Mouse (Mus musculus) liver, embryonic 14.5 days (tissue): Measurements from ENCODE around the gene Gm10639. TPM values are rescaled to one million over a fixed set of nuclear protein-coding genes. Genes with fewer than 3 reads are reported as not detected.
"Not testable (repeated sequence)": the region's sequence is repeated elsewhere in the genome, so short reads cannot be mapped to it uniquely, and the experiment has no call there.

Source experiments
- ATAC-seq: fragments of 200-750 bp; cut with Nextera tagmentation; 2 replicates; pipeline ENCODE4 v1.8.0; 2017; ENCODE audit warnings: moderate number of reproducible peaks, mild to moderate bottlenecking, moderate library complexity; ENCODE audit not compliant: insufficient read depth
- DNase-seq, 3 experiments: peaks; one replicate each; pipeline ENCODE4 v3.0.0-alpha.2; 2012 to 2013; ENCODE audit warnings: low read depth in 3 of 3, low spot score in 3 of 3
- H3K27ac ChIP-seq: fragments of 300-500 bp; sonication (generic); 2 replicates; pipeline ENCODE4 v1.5.1; 2014; ENCODE audit warnings: moderate library complexity, mild to moderate bottlenecking, control low read depth, inconsistent platforms
- H3K27me3 ChIP-seq: fragments of 300-500 bp; sonication (generic); 2 replicates; pipeline ENCODE4 v1.6.1; 2014; ENCODE audit warnings: mild to moderate bottlenecking, low read length, moderate library complexity; ENCODE audit not compliant: control insufficient read depth, insufficient read depth
- H3K36me3 ChIP-seq: fragments of 300-500 bp; sonication (generic); replicated peaks from 2 replicates; pipeline ENCODE4 v1.6.1; 2014; ENCODE audit warnings: low read depth; ENCODE audit not compliant: control insufficient read depth, insufficient read depth
- H3K4me1 ChIP-seq, 2 experiments: fragments of 200-500 bp in 1 of 2; fragments of 300-500 bp in 1 of 2; sonication (generic) in 1 of 2; replicated peaks; 2 replicates each; pipeline ENCODE4 v1.6.1; 2012 to 2014; ENCODE audit warnings: antibody characterized with exemption in 1 of 2, inconsistent platforms in 1 of 2, low read length in 1 of 2; ENCODE audit not compliant: control insufficient read depth in 2 of 2, insufficient read depth in 2 of 2
- H3K4me2 ChIP-seq: fragments of 300-500 bp; sonication (generic); 2 replicates; pipeline ENCODE4 v1.6.1; 2014; ENCODE audit warnings: low read depth, mild to moderate bottlenecking, control low read depth, moderate library complexity
- H3K4me3 ChIP-seq, 2 experiments: fragments of 200-500 bp in 1 of 2; fragments of 300-500 bp in 1 of 2; sonication (generic) in 1 of 2; 2 replicates each; pipeline ENCODE4 v1.5.1; 2012 to 2014; ENCODE audit warnings: low read depth in 2 of 2, low read length in 2 of 2, mild to moderate bottlenecking in 2 of 2, control low read depth in 1 of 2, inconsistent platforms in 1 of 2, moderate library complexity in 1 of 2; ENCODE audit not compliant: insufficient read depth in 1 of 2
- H3K9ac ChIP-seq: fragments of 300-500 bp; sonication (generic); replicated peaks from 2 replicates; pipeline ENCODE4 v1.6.1; 2014; ENCODE audit warnings: mild to moderate bottlenecking, control low read depth, moderate library complexity
- H3K9me3 ChIP-seq: fragments of 300-500 bp; sonication (generic); 2 replicates; pipeline ENCODE4 v1.6.1; 2016; ENCODE audit warnings: low read length, mixed read lengths; ENCODE audit not compliant: control insufficient read depth
- CTCF ChIP-seq: IDR thresholded peaks from 2 replicates; pipeline ENCODE4 v1.5.1; 2016; ENCODE audit warnings: antibody characterized with exemption, low read depth, control low read depth
- EP300 ChIP-seq: IDR thresholded peaks from 2 replicates; pipeline ENCODE4 v1.6.1; 2016; ENCODE audit warnings: antibody characterized with exemption, low read depth
- WGBS: fragments of 180-500 bp; shearing (Covaris S2); extraction: QIAGEN DNeasy Blood & Tissue Kit; methylation state at CpG from one replicate; pipeline ENCODE4 v1.1.7; 2014; ENCODE audit not compliant: insufficient replicate concordance; 5-methylcytosine and 5-hydroxymethylcytosine counted together
- polyA plus RNA-seq, 2 experiments: library from polyadenylated mRNA; depleted of rRNA in 1 of 2; stranded (reverse) in 1 of 2; unstranded in 1 of 2; fragments of >200 nt; fragmentation: Nextera tagmentation in 1 of 2; extraction: Ambion mirVana in 1 of 2; gene quantifications; 2 replicates each; pipeline versions ENCODE4 v1.2.1 to v1.2.3; 2012 to 2014

Gm10639 gene
- polyA plus RNA-seq, 2 experiments: not detected

DNA sequence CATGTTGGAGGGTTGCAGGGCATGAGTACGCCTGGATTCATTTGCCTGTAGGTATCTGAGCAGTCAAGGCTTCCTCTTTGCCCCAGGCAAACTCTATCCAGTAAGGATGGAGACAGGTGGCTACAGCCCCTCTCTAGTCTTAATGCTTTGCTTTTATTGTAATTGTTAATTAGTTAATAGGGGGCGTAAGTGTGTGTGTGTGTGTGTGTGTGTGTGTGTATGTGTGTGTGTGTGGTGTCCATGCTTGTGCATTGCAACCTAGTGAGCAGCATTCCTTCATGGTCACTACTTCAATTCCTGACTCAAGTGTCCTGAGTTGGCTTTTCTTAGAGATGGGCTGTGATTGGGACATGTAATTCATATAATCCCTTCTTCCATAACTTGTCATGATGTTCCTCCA lies 25.0 kb downstream of the Gm10639 start, which contains the start of gene Omt2a:
Omt2a (minus strand) TSS at position 101 of the 400 bp plus-strand sequence.
- no peaks in the 10 kb centered on the region for H3K36me3 ChIP-seq
- H3K27ac ChIP-seq: no peak within 1 kb of the TSS
- no peak within 1 kb of the TSS for H3K4me2 ChIP-seq
- no peak for DNase-seq
- no peak for ATAC-seq
- WGBS: 42% methylated on average over 2 of the region's 2 CpGs
- TF ChIP-seq CTCF (no peak), EP300 (no peak)
- H3K9me3 ChIP-seq: no peaks in the 10 kb centered on the region
- H3K9ac ChIP-seq: no peak within 1 kb of the TSS
- no peaks in the 10 kb centered on the region for H3K27me3 ChIP-seq
- H3K4me3 ChIP-seq: no peak within 1 kb of the TSS
- H3K4me1 ChIP-seq: no peaks in the 10 kb centered on the region

DNA sequence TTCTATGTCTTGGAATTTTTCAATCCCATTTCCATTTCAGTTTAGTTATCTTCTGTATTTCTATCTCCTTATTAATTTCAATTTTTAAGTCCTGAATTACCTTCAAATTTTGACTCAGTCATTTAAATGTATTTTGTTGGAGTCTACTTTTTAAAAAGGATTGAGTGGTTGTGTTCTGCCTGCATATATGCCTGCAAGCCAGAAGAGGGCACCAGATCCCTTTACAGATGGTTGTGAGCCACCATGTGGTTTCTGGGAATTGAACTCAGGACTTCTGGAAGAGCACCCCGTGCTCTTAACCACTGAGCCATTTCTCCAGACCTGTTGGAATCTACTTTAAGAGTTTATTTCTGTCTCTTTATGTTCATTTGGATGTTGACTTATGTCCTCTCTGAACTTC lies 29.8 kb downstream of the Gm10639 start:
- H3K27ac ChIP-seq: no peak overlapping the region
- H3K4me3 ChIP-seq: no peak overlapping the region
- no peaks in the 10 kb centered on the region for H3K36me3 ChIP-seq
- ATAC-seq (no peak), DNase-seq (peak in 1 of 3 experiments; percentile 1)
- H3K27me3 ChIP-seq: no peaks in the 10 kb centered on the region
- H3K4me2 ChIP-seq: no peak overlapping the region
- TF ChIP-seq EP300: no peak
- peak; percentile 48; the same call in 1 of the 2 replicates for TF ChIP-seq CTCF
- H3K9me3 ChIP-seq: no peaks in the 10 kb centered on the region
- no peak overlapping the region for H3K9ac ChIP-seq
- WGBS: 4% methylated on average over 1 of the region's 1 CpGs
- H3K4me1 ChIP-seq: no peaks in the 10 kb centered on the region

DNA sequence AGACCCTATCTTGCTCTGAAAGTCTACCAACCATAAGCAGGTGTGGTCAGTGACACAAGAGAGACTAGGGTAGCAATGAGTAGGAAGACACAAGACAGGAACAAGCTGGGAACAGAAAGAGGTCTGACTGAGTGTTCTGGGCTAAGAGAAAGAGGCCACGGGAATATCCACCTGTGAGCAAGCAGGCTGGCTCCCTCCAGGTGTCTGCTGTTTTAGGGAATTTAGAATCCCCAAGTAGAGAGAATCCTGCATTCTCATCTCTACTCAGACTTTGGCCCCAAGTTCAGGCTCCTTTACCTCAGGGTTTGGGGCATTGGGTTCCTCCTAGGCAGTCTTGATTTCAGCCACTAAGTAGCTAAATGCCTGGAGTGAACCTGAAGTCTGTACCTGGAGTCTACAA lies 37.6 kb downstream of the Gm10639 start, which contains the start of gene Omt2b:
Omt2b (plus strand) TSS at position 301 of the 400 bp plus-strand sequence.
- not testable (repeated sequence) for H3K36me3 ChIP-seq, H3K27ac ChIP-seq, H3K27me3 ChIP-seq, H3K9me3 ChIP-seq, ATAC-seq, H3K4me1 ChIP-seq, DNase-seq, H3K9ac ChIP-seq, H3K4me2 ChIP-seq, H3K4me3 ChIP-seq
- 45% methylated on average over 1 of the region's 1 CpGs for WGBS

DNA sequence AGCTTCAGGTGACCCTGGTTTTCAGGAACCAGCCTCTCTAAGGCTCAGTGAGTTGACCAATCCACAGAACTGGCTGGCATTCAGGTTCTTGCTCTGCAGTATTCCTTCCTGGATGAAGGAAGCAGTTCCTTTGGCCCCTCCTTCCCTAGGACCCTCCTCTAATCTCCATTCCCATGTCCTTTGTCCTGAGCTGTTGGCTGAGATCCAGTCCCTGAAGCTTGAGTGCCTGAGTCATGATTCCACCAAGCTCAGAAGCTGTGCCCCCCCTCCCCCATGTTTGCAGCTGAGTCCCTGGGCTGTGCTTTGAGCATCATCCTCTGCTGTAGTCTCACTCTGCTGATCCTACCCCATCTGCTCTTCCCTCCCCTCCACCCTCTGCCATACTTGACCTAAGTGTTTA lies 47.3 kb downstream of the Gm10639 start:
- not testable (repeated sequence) for H3K4me1 ChIP-seq, DNase-seq, ATAC-seq, H3K27me3 ChIP-seq, H3K27ac ChIP-seq, H3K9ac ChIP-seq, H3K9me3 ChIP-seq, H3K4me3 ChIP-seq, H3K4me2 ChIP-seq, H3K36me3 ChIP-seq

DNA sequence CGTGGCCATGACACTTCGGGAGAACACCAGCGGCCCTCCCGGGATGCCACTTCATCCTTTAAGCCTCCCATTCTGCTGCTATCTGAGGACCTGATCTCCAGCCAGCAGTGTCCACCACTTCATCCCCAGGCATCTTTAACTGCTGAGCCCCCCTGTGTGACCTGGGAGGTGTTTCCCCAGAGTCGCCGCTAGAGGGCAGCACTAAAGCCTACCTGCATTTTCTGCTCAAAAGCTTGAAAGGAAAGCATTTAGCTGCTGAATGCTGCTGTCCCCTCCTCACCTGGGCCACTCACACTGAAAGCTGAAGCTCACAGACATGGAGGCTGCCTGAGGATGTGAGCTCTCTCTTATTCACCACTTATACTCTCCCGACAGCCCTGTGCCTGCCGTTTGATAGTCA lies 50.6 kb downstream of the Gm10639 start:
- not testable (repeated sequence) for H3K4me1 ChIP-seq, H3K27me3 ChIP-seq, H3K36me3 ChIP-seq, H3K9me3 ChIP-seq, H3K9ac ChIP-seq, H3K27ac ChIP-seq, H3K4me3 ChIP-seq, DNase-seq, H3K4me2 ChIP-seq, ATAC-seq
- peak; percentile 88 for TF ChIP-seq CTCF
- 15% methylated on average over 8 of the region's 8 CpGs for WGBS

DNA sequence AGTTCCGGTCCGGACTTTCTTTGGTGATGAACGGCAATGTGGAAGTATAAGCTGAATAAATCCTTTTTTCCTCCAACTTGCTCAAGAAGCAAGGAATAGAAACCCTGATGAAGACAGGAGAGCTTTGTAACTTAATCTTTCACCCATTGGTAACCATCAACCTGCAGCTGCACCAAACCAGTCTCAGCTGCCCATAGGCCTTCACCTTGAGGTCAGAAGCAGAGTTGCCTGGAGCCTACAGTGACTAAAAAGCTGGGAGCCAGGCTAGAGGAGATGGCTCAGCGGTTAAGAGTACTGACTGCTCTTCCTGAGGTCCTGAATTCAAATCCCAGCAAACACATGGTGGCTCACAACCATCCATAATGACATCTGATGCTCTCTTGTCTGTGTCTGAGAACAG lies 52.8 kb downstream of the Gm10639 start:
- not testable (repeated sequence) for H3K9ac ChIP-seq, H3K27me3 ChIP-seq, ATAC-seq, H3K27ac ChIP-seq, DNase-seq, H3K4me2 ChIP-seq, H3K36me3 ChIP-seq, H3K9me3 ChIP-seq, H3K4me1 ChIP-seq, H3K4me3 ChIP-seq
- 68% methylated on average over 4 of the region's 4 CpGs for WGBS

DNA sequence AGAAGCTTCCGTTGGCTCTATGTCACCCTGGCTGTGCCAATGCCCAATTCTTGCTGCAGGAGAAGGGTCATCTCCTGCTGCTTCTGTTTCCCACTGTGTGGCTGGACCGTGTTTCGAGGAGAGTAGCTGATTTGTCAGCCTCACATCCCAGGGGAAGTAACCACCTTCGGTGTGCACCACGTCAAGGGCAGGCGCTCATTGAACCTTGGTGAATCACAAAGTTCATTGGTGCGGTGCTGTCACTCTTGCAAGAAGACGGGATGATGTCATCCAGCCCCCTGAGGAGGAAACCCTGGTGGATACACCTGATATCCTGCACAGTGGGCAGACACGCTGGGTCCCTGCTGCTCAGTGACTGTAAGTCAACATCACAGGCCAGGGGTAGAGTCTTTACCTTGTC lies 53.3 kb downstream of the Gm10639 start:
- not testable (repeated sequence) for H3K36me3 ChIP-seq, ATAC-seq, DNase-seq, H3K27ac ChIP-seq, H3K4me1 ChIP-seq, H3K27me3 ChIP-seq, H3K4me3 ChIP-seq, H3K4me2 ChIP-seq, H3K9ac ChIP-seq, H3K9me3 ChIP-seq
- WGBS: 63% methylated on average over 9 of the region's 9 CpGs

DNA sequence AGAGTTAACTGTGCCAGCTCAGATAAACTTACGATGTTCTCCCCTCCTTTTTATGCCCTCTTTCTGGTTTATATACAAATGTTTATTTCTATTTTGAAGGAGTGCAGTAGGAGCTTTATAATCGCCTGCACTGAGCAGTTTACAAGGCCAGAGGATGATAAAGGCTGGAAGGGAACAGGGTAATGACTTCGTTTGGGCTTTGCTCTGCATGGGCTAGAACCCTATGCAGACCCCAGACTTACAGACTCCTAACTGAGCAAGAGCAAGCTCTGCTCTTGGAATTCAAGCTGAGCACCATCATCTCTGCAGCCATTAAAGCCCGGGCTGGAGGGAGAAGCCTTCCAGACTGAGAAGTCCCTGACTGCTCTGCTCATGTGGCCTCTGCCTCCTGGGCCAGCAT lies 55.5 kb downstream of the Gm10639 start:
- H3K9me3 ChIP-seq, H3K4me1 ChIP-seq, H3K36me3 ChIP-seq, ATAC-seq, H3K4me3 ChIP-seq, H3K4me2 ChIP-seq, H3K27ac ChIP-seq, DNase-seq, H3K9ac ChIP-seq, H3K27me3 ChIP-seq: not testable (repeated sequence)
- WGBS: 47% methylated on average over 4 of the region's 4 CpGs
